Mouse (Mus musculus) liver, adult 2 months (tissue): Measurements from ENCODE around the gene Lgals3bp. TPM values are rescaled to one million over a fixed set of nuclear protein-coding genes. Genes with fewer than 3 reads are reported as not detected.

ENCODE experiments used
- DNase-seq: peaks from one replicate; pipeline ENCODE4 v3.0.0-alpha.2; 2011; ENCODE audit warnings: low read depth, low spot score; ENCODE audit errors: extremely low read depth
- H3K27ac ChIP-seq: fragments of 200-500 bp; replicated peaks from 2 replicates; pipeline ENCODE4 v1.5.1; 2012; ENCODE audit warnings: low read depth, mild to moderate bottlenecking, control low read depth, inconsistent platforms, low read length; ENCODE audit not compliant: insufficient read depth
- H3K27me3 ChIP-seq: fragments of 200-500 bp; 2 replicates; pipeline ENCODE4 v1.6.1; 2012; ENCODE audit warnings: mild to moderate bottlenecking, moderate library complexity, low read length, inconsistent platforms; ENCODE audit not compliant: control insufficient read depth, insufficient read depth
- H3K36me3 ChIP-seq: fragments of 200-500 bp; 2 replicates; pipeline ENCODE4 v1.6.1; 2012; ENCODE audit warnings: low read length, inconsistent platforms; ENCODE audit not compliant: control insufficient read depth, insufficient read depth
- H3K4me1 ChIP-seq: fragments of 200-500 bp; 2 replicates; pipeline ENCODE4 v1.6.1; 2011; ENCODE audit warnings: low read length; ENCODE audit not compliant: control insufficient read depth, insufficient read depth
- H3K4me3 ChIP-seq: fragments of 200-500 bp; 2 replicates; pipeline ENCODE4 v1.5.1; 2011; ENCODE audit warnings: low read depth, mild to moderate bottlenecking, control low read depth, low read length, moderate library complexity; ENCODE audit not compliant: insufficient read depth
- H3K79me2 ChIP-seq: fragments of 200-500 bp; 2 replicates; pipeline ENCODE4 v1.6.1; 2012; ENCODE audit warnings: inconsistent platforms, mild to moderate bottlenecking, low read length, moderate library complexity; ENCODE audit not compliant: control insufficient read depth, insufficient read depth
- H3K9ac ChIP-seq: fragments of 200-500 bp; 2 replicates; pipeline ENCODE4 v1.6.1; 2012; ENCODE audit warnings: low read depth, mild to moderate bottlenecking, control low read depth, inconsistent platforms, low read length
- CTCF ChIP-seq: fragments of 200-500 bp; IDR thresholded peaks from 2 replicates; pipeline ENCODE4 v1.5.1; 2011; ENCODE audit warnings: low read depth, low read length, control low read depth
- POLR2A ChIP-seq: fragments of 200-500 bp; IDR thresholded peaks from 2 replicates; pipeline ENCODE4 v1.6.1; 2011; ENCODE audit warnings: low read length, control low read depth; ENCODE audit not compliant: insufficient read depth; ENCODE audit errors: extremely low read depth
- WGBS: fragments of 180-500 bp; shearing (Covaris S2); methylation state at CpG from one replicate; pipeline ENCODE4 v1.1.7; 2018; 5-methylcytosine and 5-hydroxymethylcytosine counted together
- polyA plus RNA-seq: library from polyadenylated mRNA; depleted of rRNA; stranded (reverse); fragments of >200 nt; gene quantifications from 2 replicates; pipeline ENCODE4 v1.2.3, GENCODE M21; 2012
- total RNA-seq: library from RNA; depleted of rRNA; stranded (reverse); fragments of >200 nt; gene quantifications from 2 replicates; pipeline ENCODE4 v1.2.3, GENCODE M21; 2014

Lgals3bp gene
- total and polyA plus RNA-seq, 2 experiments: 20.2 to 216 TPM

GRCm38 (mm10) chr11:118427266-118427779 lies 25.4 kb upstream of the Lgals3bp start:
- DNase-seq: no peak
- Histone ChIP-seq H3K27ac (peak overlapping the region; percentile 82; the same call in 1 of the 2 replicates), H3K9ac (peak overlapping the region; percentile 39; the same call in 1 of the 2 replicates), H3K36me3 (no peaks in the 10 kb centered on the region), H3K4me3 (no peak overlapping the region; the same call in 1 of the 2 replicates), H3K79me2 (no peaks in the 10 kb centered on the region), H3K4me1 (peaks cover 17% of the 10 kb centered on the region; the same call in 1 of the 2 replicates), H3K27me3 (no peaks in the 10 kb centered on the region)
- TF ChIP-seq POLR2A (no peak), CTCF (no peak)
- WGBS: 41% methylated on average over 3 of the region's 3 CpGs

DNA sequence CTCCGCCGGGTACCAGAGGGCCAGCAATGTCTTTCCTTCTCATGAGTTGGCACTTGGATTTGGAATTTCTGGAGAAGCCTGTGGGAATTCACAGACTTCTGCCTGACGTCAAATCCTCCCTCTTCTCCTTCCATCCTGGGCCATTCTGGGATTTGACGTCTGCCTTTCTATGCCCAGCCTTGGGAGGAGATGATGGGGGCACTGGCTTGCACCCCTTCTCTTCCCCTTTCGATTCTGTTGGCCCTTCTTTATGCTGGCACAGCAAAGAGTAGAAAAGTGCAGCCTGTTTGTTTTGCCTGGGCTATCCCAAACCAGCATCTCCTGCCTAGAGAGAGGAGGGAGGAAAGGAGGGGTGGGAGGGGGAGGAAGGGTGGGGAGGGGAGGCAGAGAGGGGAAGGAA lies 24.9 kb upstream of the Lgals3bp start:
- no peak for DNase-seq
- Histone ChIP-seq H3K27me3 (no peaks in the 10 kb centered on the region), H3K36me3 (no peaks in the 10 kb centered on the region), H3K27ac (peak overlapping the region; percentile 25; the same call in 1 of the 2 replicates), H3K79me2 (no peaks in the 10 kb centered on the region), H3K4me1 (peaks cover 17% of the 10 kb centered on the region; the same call in 1 of the 2 replicates), H3K4me3 (no peak overlapping the region), H3K9ac (no peak overlapping the region)
- WGBS: 72% methylated on average over 5 of the region's 5 CpGs
- no peak for TF ChIP-seq CTCF
- TF ChIP-seq POLR2A: no peak

DNA sequence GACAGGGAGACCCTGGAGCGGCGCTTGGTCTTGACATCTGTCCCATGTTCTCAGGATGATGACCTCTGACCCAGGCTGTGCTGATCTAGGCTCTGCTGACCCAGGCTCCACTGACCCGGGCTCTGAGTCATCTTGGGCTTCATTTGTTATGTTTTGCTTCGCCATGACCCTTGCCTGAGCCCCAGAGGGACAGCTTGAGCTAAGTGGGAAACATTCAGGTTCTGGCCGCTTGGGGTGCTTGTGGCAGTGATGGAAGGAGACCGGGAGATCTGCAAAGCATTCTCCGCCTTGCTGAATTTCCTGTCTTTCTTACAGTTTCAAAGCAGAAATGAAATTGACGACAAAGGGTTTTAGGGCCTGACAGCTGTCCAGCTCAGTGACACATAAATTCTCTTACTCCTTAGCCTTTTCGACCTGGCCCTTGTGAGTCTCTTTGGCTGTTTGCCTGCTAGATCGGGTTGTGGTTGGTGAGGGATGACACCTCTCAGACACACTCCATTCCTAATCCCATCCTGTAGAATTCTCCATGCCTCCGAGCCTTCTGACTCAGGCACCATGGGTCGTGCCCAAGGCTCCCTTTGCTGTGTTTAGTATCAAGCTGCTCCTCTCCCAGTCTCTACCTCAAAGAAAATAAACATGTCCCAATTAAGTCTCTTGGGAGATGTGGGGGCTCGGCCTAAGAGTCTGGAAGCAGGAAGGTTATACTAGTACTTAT lies 22.9 kb upstream of the Lgals3bp start:
- WGBS: 61% methylated on average over 13 of the region's 13 CpGs
- Histone ChIP-seq H3K27ac (peak overlapping the region; percentile 32), H3K79me2 (no peaks in the 10 kb centered on the region), H3K4me3 (no peak overlapping the region), H3K9ac (no peak overlapping the region), H3K4me1 (peaks cover 15% of the 10 kb centered on the region; the same call in 1 of the 2 replicates), H3K36me3 (no peaks in the 10 kb centered on the region), H3K27me3 (no peaks in the 10 kb centered on the region)
- peak; percentile 33 for DNase-seq
- TF ChIP-seq CTCF: no peak
- TF ChIP-seq POLR2A: no peak

- Histone ChIP-seq H3K36me3 (no peaks in the 10 kb centered on the region), H3K27ac (peak overlapping the region; percentile 32), H3K4me1 (peaks cover 17% of the 10 kb centered on the region; the same call in 1 of the 2 replicates), H3K4me3 (peak overlapping the region; percentile 14; the same call in 1 of the 2 replicates), H3K9ac (peak overlapping the region; percentile 31), H3K27me3 (no peaks in the 10 kb centered on the region), H3K79me2 (peaks cover 4% of the 10 kb centered on the region; the same call in 1 of the 2 replicates)
- DNase-seq: peak; percentile 86
- TF ChIP-seq POLR2A (no peak), CTCF (peak; percentile 38)
- under 1% methylated on average over 18 of the region's 18 CpGs for WGBS
These were observed 21.5 kb upstream of the Lgals3bp start for GRCm38 (mm10) chr11:118423266-118423971.

GRCm38 (mm10) chr11:118420261-118420660 lies 18.4 kb upstream of the Lgals3bp start:
- no peak overlapping the region for H3K4me3 ChIP-seq
- 26% methylated on average over 7 of the region's 7 CpGs for WGBS
- no peaks in the 10 kb centered on the region for H3K36me3 ChIP-seq
- peak; percentile 92 for DNase-seq
- H3K4me1 ChIP-seq: peaks cover 27% of the 10 kb centered on the region
- H3K27ac ChIP-seq: peak overlapping the region; percentile 3; the same call in 1 of the 2 replicates
- no peaks in the 10 kb centered on the region for H3K27me3 ChIP-seq
- H3K9ac ChIP-seq: no peak overlapping the region
- H3K79me2 ChIP-seq: peaks cover 10% of the 10 kb centered on the region; the same call in 1 of the 2 replicates
- TF ChIP-seq CTCF (no peak), POLR2A (no peak)
